Mouse (Mus musculus): ENCODE measurements around the gene Plekhn1. TPM values are rescaled to one million over a fixed set of nuclear protein-coding genes. Genes with fewer than 3 reads are reported as not detected.

Plekhn1 gene
- total RNA-seq, 2 experiments from 2014 or later = 34.2 to 40.1 TPM

GRCm38 (mm10) chr4:156216196-156216595 lies 18.5 kb downstream of the Plekhn1 start:
- DNase-seq (ENCODE audit: low spot score in 2 of 2) = no peak

DNA sequence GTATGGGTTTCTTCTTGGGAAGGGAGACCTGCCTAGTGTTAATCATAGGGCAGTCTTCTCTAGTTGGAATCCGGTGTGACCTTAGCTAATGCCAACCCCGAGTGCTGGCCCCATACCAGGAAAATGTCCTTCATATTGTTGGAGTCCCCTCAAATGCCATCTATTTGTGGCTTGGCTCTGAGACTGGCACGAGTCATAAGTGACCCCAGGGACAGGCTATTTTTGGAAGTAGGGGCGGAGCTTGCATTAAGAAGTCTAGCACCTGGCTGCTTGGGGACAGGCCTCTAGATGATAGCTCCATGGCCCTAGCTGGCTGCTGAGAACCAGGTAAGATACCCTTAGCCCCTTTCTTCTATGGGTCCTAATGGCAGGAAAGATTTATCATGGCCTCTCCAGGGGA lies 19.0 kb downstream of the Plekhn1 start, which contains the start of gene Perm1:
Gene Perm1 (plus strand): TSS at position 220 of the 400 bp plus-strand sequence.
- no peak for DNase-seq (ENCODE audit: low spot score in 2 of 2)

- no peak for DNase-seq (ENCODE audit: low spot score in 2 of 2)
These were observed 21.5 kb downstream of the Plekhn1 start for GRCm38 (mm10) chr4:156213134-156213533.

GRCm38 (mm10) chr4:156209963-156210635 lies 24.6 kb downstream of the Plekhn1 start:
- no peak for DNase-seq (ENCODE audit: low spot score in 2 of 2)

DNA sequence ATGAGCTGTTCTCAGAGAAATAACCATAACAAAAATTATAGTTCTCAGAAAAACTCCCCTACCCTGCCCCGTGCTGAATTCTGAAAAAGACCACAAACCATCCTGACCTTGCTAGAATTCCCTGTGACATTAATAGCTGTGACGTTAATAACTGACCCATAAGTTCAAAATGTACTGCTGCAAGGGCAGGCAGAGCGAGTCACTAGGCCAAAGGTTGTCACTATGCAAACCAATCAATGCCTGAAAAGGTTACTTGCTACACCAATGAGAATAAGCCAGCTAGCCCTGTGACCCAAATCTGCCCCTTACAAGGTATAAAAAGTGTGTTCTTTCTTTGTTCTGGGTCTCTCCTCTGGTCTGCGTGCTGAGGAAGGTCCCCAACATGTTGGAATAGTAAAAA lies 25.8 kb downstream of the Plekhn1 start:
- no peak for DNase-seq (ENCODE audit: low spot score in 2 of 2)

DNA sequence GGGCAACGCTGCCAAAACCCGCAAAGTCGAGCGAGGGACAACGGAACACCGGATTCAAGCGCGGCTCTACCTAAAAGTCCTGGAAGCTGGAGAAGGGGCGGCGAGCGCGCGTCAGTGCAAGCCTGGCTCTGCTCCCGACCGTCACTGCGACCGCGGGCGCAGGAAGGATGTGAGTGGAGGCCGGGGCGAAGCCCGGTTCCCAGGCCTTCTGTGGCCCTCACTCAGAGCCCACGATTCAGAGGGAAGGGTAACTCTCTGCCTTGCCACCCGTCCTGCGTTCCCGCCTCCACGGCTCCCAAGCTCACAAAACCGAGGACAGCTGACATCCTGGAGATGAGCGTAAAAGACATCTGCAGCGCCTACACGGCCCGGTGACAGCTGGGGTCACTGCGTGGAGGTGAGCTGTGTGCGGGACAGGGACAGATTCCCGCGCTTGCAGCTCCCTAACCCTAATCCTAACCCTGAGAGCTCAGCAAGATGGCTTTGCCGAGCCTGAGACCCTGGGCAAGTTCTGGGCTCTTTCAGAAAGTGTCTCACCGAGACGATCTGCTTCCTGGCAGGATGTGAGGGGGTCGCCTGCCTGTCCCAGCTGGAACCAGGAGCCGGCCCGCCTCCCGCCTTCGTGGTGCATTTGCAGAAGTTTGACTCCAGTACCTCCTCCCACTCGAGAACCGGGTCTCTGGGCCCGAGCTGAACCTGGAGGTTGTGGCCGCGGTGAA lies 31.1 kb downstream of the Plekhn1 start:
- peak; percentile 18 to 28 for DNase-seq (ENCODE audit: low spot score in 2 of 2)

- DNase-seq (ENCODE audit: low spot score in 2 of 2) = peak; percentile 55 to 60
These were observed 31.6 kb downstream of the Plekhn1 start, which contains the start of gene AW011738 for GRCm38 (mm10) chr4:156203001-156203412. TSS of gene AW011738 (plus strand) at chr4:156203304.

DNA sequence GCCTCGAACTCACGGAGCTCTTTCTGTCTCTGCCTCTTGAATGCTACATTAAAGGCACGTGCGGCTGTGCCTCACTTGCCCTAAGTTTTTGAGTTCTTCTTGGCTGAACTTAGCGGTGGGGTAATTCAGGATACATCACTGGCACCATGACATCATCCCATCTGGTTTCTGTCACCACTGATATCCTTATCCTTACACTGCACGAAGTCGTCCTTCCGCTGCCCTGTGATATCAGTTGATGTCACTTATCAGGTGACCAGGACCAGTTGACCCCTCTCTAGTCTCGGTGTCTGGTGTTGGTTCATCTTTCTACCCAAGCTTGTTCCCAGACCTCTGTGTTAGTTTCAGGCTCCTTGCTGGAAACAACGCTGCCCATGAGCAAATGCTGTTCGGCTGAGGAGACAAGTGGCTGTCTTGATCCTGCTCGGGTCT lies 32.2 kb downstream of the Plekhn1 start:
- DNase-seq (ENCODE audit: low spot score in 2 of 2) = no peak

- DNase-seq (ENCODE audit: low spot score in 2 of 2) = no peak
These were observed 33.8 kb downstream of the Plekhn1 start, which contains the start of gene Isg15 for GRCm38 (mm10) chr4:156200623-156201475. TSS of gene Isg15 (minus strand) at chr4:156200818.

- peak; percentile 68 for DNase-seq (ENCODE audit: low spot score in 2 of 2)
These were observed 36.8 kb downstream of the Plekhn1 start for GRCm38 (mm10) chr4:156197829-156198205.

DNA sequence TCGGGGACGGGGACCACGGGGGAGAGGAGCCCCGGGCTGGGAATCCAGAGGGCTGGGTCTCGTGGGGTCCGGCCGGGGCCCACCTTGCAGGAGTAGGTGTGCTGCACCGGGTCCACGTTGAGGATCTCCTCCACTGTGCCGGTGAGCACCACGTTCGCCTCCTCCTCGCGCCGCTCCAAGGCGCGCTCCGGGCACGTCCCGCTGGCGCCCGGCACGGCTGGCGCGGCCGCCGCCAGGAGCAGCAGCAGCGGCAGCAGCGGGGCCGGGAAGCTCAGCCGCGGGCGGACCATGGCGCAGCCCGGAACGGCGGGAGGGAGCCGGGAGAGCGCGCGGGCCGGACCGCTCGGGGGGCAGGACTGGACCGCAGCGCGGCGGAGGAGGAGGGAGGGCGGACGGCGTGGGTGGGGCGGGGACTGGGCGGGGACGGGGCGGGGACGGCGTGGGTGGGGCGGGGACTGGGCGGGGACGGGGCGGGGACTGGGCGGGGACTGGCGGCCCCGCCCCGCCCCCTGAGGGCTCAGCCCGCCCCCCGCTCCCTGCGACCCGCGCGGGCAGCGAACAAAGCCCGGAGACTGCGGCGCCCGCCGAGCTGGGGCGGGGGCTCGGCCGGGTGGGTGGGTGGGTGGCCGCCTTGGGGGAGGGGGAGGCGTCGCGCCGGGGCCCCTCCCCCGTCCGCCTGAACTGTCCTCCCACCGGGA lies 37.4 kb downstream of the Plekhn1 start, which contains the start of gene Agrn:
Gene Agrn (minus strand): TSS at position 358 of the 698 bp plus-strand sequence.
- DNase-seq (ENCODE audit: low spot score in 2 of 2) = peak; percentile 49 to 50

DNA sequence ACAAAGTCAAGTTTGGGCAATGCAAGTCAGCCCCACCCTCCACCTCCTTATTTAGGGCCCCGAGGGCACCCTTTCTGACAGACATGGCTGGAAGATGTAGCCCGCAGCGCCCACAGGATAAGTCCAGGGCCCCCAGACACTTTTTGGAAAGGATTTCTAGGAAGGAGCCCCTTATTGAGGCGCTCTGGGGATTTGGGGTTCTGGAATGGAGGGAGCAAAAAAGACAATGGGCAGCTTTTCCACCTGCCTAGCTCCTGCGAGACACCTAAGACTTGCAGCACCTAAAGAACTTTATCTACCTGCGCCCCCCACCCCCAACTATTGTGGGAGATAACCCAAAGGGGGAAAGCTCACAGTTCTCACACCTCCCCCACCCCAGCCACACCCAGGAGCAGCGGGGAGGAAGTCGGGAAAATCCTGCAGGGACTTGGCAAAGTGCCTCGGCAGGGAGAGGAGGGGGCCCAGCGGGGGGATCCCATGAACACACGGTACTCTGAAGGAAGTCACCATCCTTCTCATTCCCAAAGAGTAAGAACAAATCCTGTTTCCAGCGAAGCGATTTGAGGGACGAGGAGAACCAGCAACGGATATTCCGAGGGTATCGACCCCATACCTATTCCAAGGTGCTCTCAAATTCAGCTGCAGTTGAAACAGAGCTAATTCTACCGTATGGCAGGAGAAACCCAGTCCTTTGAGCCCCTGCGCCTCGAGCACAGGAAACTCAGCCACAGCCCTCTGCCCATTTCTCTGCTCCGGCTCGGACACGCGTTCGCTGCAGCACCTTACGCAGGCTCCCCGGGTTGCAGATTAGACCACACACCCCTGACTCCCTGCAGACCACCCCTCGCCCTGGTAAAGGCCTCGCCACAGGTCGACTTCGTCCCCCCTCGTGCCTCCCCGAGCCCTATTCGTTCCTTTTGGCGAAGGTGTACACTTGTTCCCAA lies 38.5 kb downstream of the Plekhn1 start:
- peak in 1 of 2 experiments; percentile 24 for DNase-seq (ENCODE audit: low spot score in 2 of 2)

- DNase-seq (ENCODE audit: low spot score in 2 of 2) = no peak
These were observed 40.3 kb downstream of the Plekhn1 start for GRCm38 (mm10) chr4:156194346-156194745.

DNA sequence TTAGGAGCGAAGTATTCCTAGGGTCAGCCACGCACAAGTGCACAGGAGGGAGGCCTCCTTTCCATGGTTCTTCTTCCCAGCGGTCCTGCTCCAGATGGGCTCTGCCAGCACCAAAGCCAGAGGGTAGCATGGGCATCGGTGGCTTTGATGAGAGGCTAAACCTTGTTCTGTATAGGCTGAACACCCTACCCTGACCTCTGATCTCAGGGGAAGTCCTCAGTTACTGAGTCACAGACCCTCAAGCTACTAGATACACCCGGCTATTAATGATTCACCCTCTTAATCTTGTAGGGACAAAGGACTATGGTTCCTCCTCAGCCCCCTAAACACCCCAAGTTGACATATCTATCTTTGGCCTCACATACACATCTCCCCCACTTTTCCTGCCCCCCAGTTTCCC lies 40.8 kb downstream of the Plekhn1 start:
- no peak for DNase-seq (ENCODE audit: low spot score in 2 of 2)

DNA sequence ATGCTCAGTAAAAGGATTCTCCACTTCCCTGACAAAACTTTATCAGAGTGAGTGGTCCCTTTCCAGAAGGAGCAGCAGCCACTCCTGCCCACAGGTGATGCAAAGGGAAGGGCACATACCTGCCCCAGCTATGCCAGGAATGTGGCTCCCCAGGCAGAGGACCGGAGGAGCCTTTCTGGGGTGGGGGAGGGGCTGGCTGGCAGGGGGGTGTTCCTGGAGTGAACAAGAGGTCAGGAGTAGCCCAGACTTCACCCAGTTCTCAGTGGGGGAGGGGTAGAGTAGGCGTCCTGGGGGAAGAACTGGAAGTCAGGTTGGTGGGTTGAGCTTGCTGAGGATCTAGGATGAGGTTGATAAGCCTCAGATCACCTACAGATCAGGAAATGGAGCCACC lies 41.5 kb downstream of the Plekhn1 start:
- no peak for DNase-seq (ENCODE audit: low spot score in 2 of 2)

DNA sequence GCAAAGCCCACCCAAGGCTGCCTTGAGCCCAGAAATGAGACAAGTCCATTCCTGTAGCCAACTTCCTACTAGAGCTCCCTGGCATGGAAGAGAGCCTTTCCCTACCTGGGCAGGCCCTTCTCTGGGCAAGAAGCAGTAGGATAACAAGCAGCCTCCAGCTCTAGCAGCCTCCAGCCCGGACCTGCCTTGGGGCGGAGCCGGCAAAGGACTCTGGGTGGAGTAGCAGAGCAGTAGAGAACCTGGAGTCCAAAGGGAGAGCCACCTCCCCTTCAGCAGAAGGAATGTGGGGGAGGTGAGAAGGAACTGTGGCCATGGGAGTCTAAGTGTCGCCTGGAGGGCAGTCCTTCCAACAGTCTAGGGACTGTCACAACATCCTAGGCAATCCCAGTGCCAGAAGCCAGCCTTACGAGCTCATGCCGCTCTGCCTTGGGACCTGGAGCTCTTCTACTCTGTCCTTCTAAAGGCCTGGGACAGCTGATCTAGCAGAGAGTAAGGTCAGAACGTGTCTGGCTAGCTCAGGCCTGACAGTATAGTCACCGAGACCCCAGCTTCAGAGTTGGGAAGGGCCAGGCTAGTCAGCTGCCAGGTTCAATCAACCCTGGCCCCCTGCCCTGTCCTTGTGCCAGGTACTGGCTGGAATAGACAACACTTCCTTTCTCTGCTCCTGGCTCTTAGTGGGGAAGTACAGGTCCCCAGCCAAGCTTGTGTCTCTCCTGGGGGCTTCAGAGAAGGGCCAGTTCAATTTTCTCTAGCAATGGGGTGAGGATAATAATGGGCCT lies 42.0 kb downstream of the Plekhn1 start:
- DNase-seq (ENCODE audit: low spot score in 2 of 2) = no peak

GRCm38 (mm10) chr4:156188811-156189323 lies 45.8 kb downstream of the Plekhn1 start:
- DNase-seq (ENCODE audit: low spot score in 2 of 2) = no peak

DNA sequence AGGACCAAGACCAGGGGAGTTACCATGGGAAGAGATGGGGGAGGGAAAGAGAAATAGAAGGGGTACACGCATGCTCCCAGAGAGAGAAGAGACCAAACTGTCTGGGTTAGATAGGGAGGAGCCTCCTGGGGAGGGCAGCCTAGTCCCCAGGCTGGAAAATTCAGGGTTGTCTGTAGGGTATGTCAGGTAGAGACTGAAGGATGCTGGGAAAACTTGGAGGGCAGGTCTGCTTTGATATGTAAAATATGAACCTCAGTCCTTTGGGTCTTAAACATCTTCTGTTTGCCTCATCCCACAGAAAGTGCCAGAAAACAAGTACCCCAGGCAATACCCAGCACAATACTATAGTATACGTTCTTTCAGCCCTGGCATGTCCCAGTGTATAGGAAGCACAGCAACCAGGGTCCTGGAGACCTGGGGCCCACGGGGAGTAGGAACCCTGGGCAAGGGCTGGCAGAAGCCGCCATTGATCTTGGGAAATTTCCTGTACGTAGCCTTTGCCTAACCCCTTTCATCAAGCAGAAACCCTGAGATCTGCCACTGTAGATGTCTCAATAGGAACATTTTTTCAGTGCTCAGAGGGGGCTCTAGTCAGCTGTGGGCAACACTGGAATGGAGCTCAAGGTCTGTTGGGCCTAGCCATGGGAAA lies 46.4 kb downstream of the Plekhn1 start:
- DNase-seq (ENCODE audit: low spot score in 2 of 2) = no peak
